Mouse (Mus musculus) E14TG2a.4 (cell line): ENCODE measurements at regions not wholly inside any gene's neighbourhood (a gene's known extent, or its start where the extent isn't known, plus 50 kb on each side); places are given as distances from the start of the nearest gene placed in this dataset.

Experiments used
- CTCF ChIP-seq: conservative IDR thresholded peaks from 2 replicates; pipeline ENCODE4 v1.5.1; 2014; ENCODE audit warnings: low read length
- NANOG ChIP-seq: IDR thresholded peaks from 2 replicates; pipeline ENCODE4 v1.6.1; 2014; ENCODE audit warnings: borderline replicate concordance, low read length, mixed read lengths

DNA sequence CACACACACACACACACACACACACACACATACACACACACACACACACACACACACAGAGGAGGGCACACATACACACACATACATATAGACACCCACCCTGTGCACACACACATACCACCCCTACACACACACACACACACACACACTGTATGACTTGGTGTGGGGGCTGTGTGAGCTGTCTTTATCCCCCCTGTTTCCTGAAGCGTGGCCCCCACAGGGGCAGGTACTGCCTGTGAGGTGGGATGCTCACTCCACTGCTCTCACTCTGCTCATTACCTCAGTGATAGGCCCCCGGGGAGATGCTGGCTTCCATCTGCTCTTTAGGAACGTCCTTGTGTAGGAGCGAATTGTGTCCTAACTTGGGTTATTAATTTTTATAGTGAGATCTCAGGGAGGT, 157.7 kb downstream of the Ifng start:
- TF ChIP-seq CTCF = no peak
- no peak for TF ChIP-seq NANOG
